Mouse (Mus musculus) stomach, embryonic 16.5 days (tissue): Measurements from ENCODE around the gene Zfp9. TPM values are rescaled to one million over a fixed set of nuclear protein-coding genes. Genes with fewer than 3 reads are reported as not detected.

Source experiments
- ATAC-seq: fragments of 200-750 bp; cut with Nextera tagmentation; 2 replicates; pipeline ENCODE4 v1.8.0; 2017; ENCODE audit warnings: moderate number of reproducible peaks, moderate TSS enrichment; ENCODE audit not compliant: insufficient read depth, low FRiP score
- H3K27ac ChIP-seq: fragments of 300-500 bp; sonication (generic); 2 replicates; pipeline ENCODE4 v1.5.1; 2014; ENCODE audit warnings: low read length
- H3K27me3 ChIP-seq: fragments of 300-500 bp; sonication (generic); 2 replicates; pipeline ENCODE4 v1.6.1; 2014; ENCODE audit warnings: low read length, control low read depth, mixed read lengths; ENCODE audit not compliant: control insufficient read depth, insufficient read depth
- H3K36me3 ChIP-seq: fragments of 300-500 bp; sonication (generic); 2 replicates; pipeline ENCODE4 v1.6.1; 2014; ENCODE audit warnings: low read length; ENCODE audit not compliant: control insufficient read depth, insufficient read depth
- H3K4me1 ChIP-seq: fragments of 300-500 bp; sonication (generic); 2 replicates; pipeline ENCODE4 v1.6.1; 2014; ENCODE audit warnings: low read length, control low read depth, mixed read lengths; ENCODE audit not compliant: control insufficient read depth, insufficient read depth
- H3K4me2 ChIP-seq: fragments of 300-500 bp; sonication (generic); 2 replicates; pipeline ENCODE4 v1.6.1; 2014; ENCODE audit warnings: low read depth, low read length, mixed read lengths
- H3K4me3 ChIP-seq: fragments of 300-500 bp; sonication (generic); replicated peaks from 2 replicates; pipeline ENCODE4 v1.5.1; 2014; ENCODE audit warnings: mild to moderate bottlenecking, low read length
- H3K9ac ChIP-seq: fragments of 300-500 bp; sonication (generic); 2 replicates; pipeline ENCODE4 v1.6.1; 2014; ENCODE audit warnings: low read length
- H3K9me3 ChIP-seq: fragments of 300-500 bp; sonication (generic); replicated peaks from 2 replicates; pipeline ENCODE4 v1.6.1; 2016; ENCODE audit warnings: low read length, control low read depth; ENCODE audit not compliant: control insufficient read depth
- WGBS: fragments of 180-500 bp; shearing (Covaris S2); extraction: QIAGEN DNeasy Blood & Tissue Kit; methylation state at CpG from one replicate; pipeline ENCODE4 v1.1.7; 2014; 5-methylcytosine and 5-hydroxymethylcytosine counted together
- polyA plus RNA-seq: library from polyadenylated mRNA; unstranded; fragments of >200 nt; fragmentation: Nextera tagmentation; extraction: Ambion mirVana; gene quantifications from 2 replicates; pipeline ENCODE4 v1.2.1, GENCODE M21; 2015

Zfp9 gene
- 10.9 and 11.3 TPM in 2 replicates for polyA plus RNA-seq

DNA sequence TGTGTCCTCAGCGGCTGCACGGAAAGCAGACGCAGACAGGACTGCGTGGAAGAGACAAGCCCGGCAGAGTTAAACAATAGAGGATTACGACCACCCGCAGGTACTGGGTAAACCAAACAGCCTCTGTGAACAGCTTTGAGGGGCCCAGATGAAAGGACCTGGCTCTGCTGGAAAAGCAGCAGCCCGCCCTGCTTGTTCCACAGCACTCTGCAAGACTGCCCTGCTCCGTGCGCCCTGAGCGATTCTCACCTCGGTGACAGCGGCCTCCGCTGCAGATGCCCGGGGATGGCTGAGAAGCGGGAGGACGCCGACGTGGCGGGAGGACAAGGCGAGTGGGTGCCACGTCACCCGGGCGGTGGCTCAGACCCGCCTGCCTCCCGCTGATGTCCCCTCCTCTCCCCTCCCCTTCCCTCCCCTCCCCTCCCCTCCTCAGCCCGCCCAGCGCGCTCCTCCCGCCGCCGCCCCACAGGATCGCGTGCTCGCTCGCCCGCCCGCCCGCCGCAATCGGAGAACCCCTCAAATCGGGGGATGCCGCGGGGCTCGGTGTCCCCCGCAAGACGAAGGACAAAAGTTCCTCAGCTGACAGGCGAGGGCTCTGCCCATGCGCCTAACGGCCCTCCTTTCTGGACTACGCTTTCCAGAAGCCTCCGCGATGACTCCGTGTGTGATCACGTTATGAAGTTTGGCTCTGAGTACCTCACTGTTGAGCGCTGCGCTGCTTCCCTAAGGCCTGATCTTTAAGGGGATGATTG lies at the start of gene Zfp9:
Zfp9 (minus strand) TSS at position 364 of the 752 bp plus-strand sequence.
- Histone ChIP-seq H3K27me3 (no peaks in the 10 kb centered on the region), H3K27ac (peak within 1 kb of the TSS; percentile 82), H3K9me3 (no peaks in the 10 kb centered on the region), H3K4me1 (peaks cover 5% of the 10 kb centered on the region; the same call in 1 of the 2 replicates), H3K4me2 (peak within 1 kb of the TSS; percentile 67), H3K36me3 (no peaks in the 10 kb centered on the region), H3K9ac (peak within 1 kb of the TSS; percentile 82), H3K4me3 (peak within 1 kb of the TSS; percentile 67)
- WGBS, result under 1% methylated on average over 47 of the region's 57 CpGs
- peak; percentile 92 for ATAC-seq

GRCm38 (mm10) chr6:118520668-118521067 lies 41.5 kb upstream of the Zfp9 start:
- WGBS, result 94% methylated on average over 7 of the region's 7 CpGs
- no peak for ATAC-seq
- peaks cover 8% of the 10 kb centered on the region for H3K36me3 ChIP-seq

GRCm38 (mm10) chr6:118513335-118514012 lies 34.4 kb upstream of the Zfp9 start:
- Histone ChIP-seq H3K4me2 (no peak overlapping the region), H3K36me3 (peaks cover 16% of the 10 kb centered on the region; the same call in 1 of the 2 replicates), H3K9ac (no peak overlapping the region), H3K27ac (no peak overlapping the region), H3K9me3 (no peaks in the 10 kb centered on the region), H3K27me3 (no peaks in the 10 kb centered on the region), H3K4me1 (no peaks in the 10 kb centered on the region), H3K4me3 (no peak overlapping the region)
- 92% methylated on average over 12 of the region's 12 CpGs for WGBS
- no peak for ATAC-seq

More at GRCm38 (mm10) chr6:118520668-118521067, 41.5 kb upstream of the Zfp9 start:
- no peaks in the 10 kb centered on the region for H3K9me3 ChIP-seq
- H3K9ac ChIP-seq, result no peak overlapping the region
- H3K4me1 ChIP-seq, result no peaks in the 10 kb centered on the region
- no peak overlapping the region for H3K27ac ChIP-seq
- no peak overlapping the region for H3K4me3 ChIP-seq
- H3K27me3 ChIP-seq, result no peaks in the 10 kb centered on the region
- H3K4me2 ChIP-seq, result no peak overlapping the region

GRCm38 (mm10) chr6:118499010-118499409 lies 19.9 kb upstream of the Zfp9 start:
- no peak overlapping the region for H3K9ac ChIP-seq
- H3K4me2 ChIP-seq, result no peak overlapping the region
- 81% methylated on average over 7 of the region's 7 CpGs for WGBS
- no peak overlapping the region for H3K27ac ChIP-seq
- H3K4me3 ChIP-seq, result no peak overlapping the region
- H3K9me3 ChIP-seq, result no peaks in the 10 kb centered on the region
- H3K4me1 ChIP-seq, result no peaks in the 10 kb centered on the region
- H3K27me3 ChIP-seq, result no peaks in the 10 kb centered on the region
- peaks cover 3% of the 10 kb centered on the region; the same call in 1 of the 2 replicates for H3K36me3 ChIP-seq
- ATAC-seq, result no peak

GRCm38 (mm10) chr6:118482125-118482524 lies 3.0 kb upstream of the Zfp9 start:
- H3K9ac ChIP-seq, result no peak overlapping the region

DNA sequence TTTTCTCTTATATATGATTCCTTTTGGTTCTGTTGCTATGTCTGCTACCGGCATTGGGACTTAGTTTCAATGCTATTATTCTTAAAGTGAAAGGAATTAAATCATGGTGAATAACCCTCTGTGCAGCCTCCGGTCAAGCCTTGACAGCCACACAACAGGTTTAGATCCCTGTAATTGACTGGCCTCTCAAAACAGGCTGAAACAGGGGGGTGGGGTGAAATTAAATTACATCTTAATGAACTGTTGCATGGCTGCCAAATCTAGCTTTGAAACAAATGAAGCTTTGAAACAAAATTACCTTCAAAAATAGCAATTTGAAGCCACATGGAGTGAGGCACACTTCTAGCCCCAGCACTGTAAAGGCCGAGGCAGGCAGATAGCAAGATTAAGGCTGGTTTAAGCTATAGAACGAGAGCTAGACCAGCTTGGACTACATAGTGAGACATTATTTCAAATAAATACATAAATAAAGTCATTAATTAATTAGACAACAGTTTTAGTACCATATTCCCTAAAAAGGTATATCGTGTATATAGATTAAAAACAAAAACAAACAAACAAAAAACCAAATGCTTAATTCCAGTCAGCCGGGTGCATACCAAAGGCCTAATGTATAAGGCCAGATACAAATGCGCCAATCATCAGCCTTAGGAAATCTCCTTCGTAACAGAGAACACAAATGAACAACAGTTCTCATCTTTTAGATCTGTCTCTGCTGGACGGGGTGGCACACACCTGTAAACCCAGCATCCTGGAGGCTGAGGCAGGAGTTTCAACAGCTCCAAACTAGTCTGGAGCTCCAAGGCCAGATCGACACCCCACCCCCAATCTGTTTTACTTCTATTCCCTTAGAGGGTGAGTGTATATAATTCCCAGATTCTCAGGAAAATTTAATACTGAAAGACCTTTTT lies 990 bp downstream of the Zfp9 start:
- H3K27ac ChIP-seq, result peak overlapping the region; percentile 76
- H3K36me3 ChIP-seq, result no peaks in the 10 kb centered on the region
- no peaks in the 10 kb centered on the region for H3K9me3 ChIP-seq
- WGBS, result 33% methylated on average over 10 of the region's 10 CpGs
- no peaks in the 10 kb centered on the region for H3K27me3 ChIP-seq
- H3K4me2 ChIP-seq, result peak overlapping the region; percentile 67
- ATAC-seq, result no peak
- H3K9ac ChIP-seq, result peak overlapping the region; percentile 82
- H3K4me1 ChIP-seq, result peaks cover 5% of the 10 kb centered on the region; the same call in 1 of the 2 replicates
- H3K4me3 ChIP-seq, result peak overlapping the region; percentile 67

More at GRCm38 (mm10) chr6:118482125-118482524, 3.0 kb upstream of the Zfp9 start:
- H3K4me2 ChIP-seq, result no peak overlapping the region
- 83% methylated on average over 1 of the region's 1 CpGs for WGBS
- no peaks in the 10 kb centered on the region for H3K9me3 ChIP-seq
- no peak overlapping the region for H3K4me3 ChIP-seq
- H3K4me1 ChIP-seq, result no peaks in the 10 kb centered on the region; the same call in 1 of the 2 replicates
- no peaks in the 10 kb centered on the region for H3K27me3 ChIP-seq
- no peak overlapping the region for H3K27ac ChIP-seq
- ATAC-seq, result no peak
- H3K36me3 ChIP-seq, result no peaks in the 10 kb centered on the region

DNA sequence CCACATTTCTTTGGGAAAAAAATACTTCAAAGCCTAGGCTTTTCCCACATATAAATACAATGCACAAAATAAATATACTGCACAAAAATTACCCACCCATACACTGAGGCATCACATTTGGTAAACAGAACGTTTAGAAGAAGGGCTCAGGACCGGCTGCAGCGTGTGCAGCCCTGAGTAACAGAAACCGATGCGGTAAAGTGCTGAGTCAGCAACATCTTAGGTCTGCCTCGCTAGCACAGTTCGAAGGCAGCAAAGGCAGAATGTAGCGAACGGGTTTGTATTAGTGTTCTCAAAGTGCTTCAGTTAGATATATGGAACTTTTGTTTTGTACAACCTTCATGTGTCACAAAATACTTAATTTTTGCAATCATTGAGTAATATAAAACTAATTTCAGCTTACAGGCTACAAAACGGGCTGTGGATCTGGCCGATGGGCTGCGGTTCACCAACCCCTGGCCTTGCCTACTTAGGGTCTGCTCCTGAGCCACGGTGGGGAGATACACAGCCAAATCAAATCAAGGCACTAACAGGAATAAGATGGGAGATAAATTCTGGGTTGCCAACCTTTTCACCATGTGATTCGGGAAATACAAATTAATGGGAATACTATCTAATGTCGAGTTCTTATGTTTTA lies 16.9 kb downstream of the Zfp9 start:
- 81% methylated on average over 15 of the region's 15 CpGs for WGBS
- Histone ChIP-seq H3K27ac (no peak overlapping the region), H3K36me3 (peaks cover 14% of the 10 kb centered on the region; the same call in 1 of the 2 replicates), H3K4me2 (no peak overlapping the region), H3K4me3 (no peak overlapping the region), H3K4me1 (no peaks in the 10 kb centered on the region), H3K9me3 (no peaks in the 10 kb centered on the region), H3K9ac (no peak overlapping the region), H3K27me3 (no peaks in the 10 kb centered on the region)
- no peak for ATAC-seq

DNA sequence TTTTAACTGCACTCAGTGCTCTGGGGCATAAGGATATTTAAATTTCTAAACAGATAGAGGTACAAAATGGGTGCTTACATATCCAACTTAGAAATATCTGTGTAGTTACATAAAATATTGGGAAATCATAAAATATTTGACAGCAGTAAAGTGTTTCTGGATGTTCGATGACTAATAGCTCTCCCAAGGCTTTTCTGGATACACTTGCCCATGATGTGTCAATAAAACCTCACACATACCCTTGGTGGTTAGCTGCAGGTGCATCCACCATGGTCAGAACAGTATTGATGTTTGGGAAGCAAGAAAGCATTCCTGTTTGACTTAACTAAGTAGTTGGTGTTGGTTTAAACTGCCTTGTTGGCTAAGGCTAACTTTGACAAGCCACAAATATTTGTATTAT lies 21.4 kb downstream of the Zfp9 start:
- Histone ChIP-seq H3K27ac (no peak overlapping the region), H3K9me3 (no peaks in the 10 kb centered on the region), H3K27me3 (no peaks in the 10 kb centered on the region), H3K9ac (no peak overlapping the region), H3K4me2 (no peak overlapping the region), H3K4me3 (no peak overlapping the region), H3K4me1 (peaks cover 8% of the 10 kb centered on the region), H3K36me3 (no peaks in the 10 kb centered on the region)
- 85% methylated on average over 1 of the region's 1 CpGs for WGBS
- no peak for ATAC-seq
